Mouse (Mus musculus) MEL (cell line): Measurements from ENCODE around the gene Pjvk. TPM values are rescaled to one million over a fixed set of nuclear protein-coding genes. Genes with fewer than 3 reads are reported as not detected.

Experiments used
- DNase-seq: peaks from one replicate; pipeline ENCODE4 v3.0.0; 2011; ENCODE audit warnings: low read depth, low spot score
- H3K27ac ChIP-seq: 2 replicates; pipeline ENCODE4 v1.5.1; 2012; ENCODE audit warnings: low read depth, mild to moderate bottlenecking, control low read depth, low read length, moderate library complexity; ENCODE audit not compliant: control insufficient read depth
- H3K27me3 ChIP-seq, 2 experiments: fragments of 150-350 bp in 1 of 2; sonication (generic) in 1 of 2; 2 replicates each; pipeline ENCODE4 v1.6.1; 2012; ENCODE audit warnings: low read length in 2 of 2, mild to moderate bottlenecking in 2 of 2, improper control_type of control experiment in 1 of 2, moderate library complexity in 1 of 2; ENCODE audit not compliant: insufficient read depth in 2 of 2, control insufficient read depth in 1 of 2
- H3K36me3 ChIP-seq, 2 experiments: 2 replicates each; pipeline ENCODE4 v1.6.1; 2012 to 2014; ENCODE audit warnings: low read length in 2 of 2, improper control_type of control experiment in 1 of 2, inconsistent platforms in 1 of 2, mild to moderate bottlenecking in 1 of 2; ENCODE audit not compliant: insufficient read depth in 2 of 2, control insufficient read depth in 1 of 2
- H3K4me1 ChIP-seq, 2 experiments: fragments of 150-350 bp in 1 of 2; sonication (generic) in 1 of 2; 2 replicates each; pipeline ENCODE4 v1.6.1; 2012; ENCODE audit warnings: low read length in 2 of 2, improper control_type of control experiment in 1 of 2, mild to moderate bottlenecking in 1 of 2; ENCODE audit not compliant: insufficient read depth in 2 of 2, control insufficient read depth in 1 of 2
- H3K4me3 ChIP-seq, 2 experiments: fragments of 150-350 bp in 1 of 2; sonication (generic) in 1 of 2; 2 replicates each; pipeline ENCODE4 v1.5.1; 2012; ENCODE audit warnings: low read depth in 2 of 2, low read length in 2 of 2, mild to moderate bottlenecking in 2 of 2, moderate library complexity in 2 of 2, control low read depth in 1 of 2, improper control_type of control experiment in 1 of 2; ENCODE audit not compliant: control insufficient read depth in 1 of 2, insufficient read depth in 1 of 2
- H3K79me2 ChIP-seq: 2 replicates; pipeline ENCODE4 v1.6.1; 2012; ENCODE audit warnings: mild to moderate bottlenecking, low read length, moderate library complexity; ENCODE audit not compliant: control insufficient read depth, poor library complexity, insufficient read depth
- H3K9ac ChIP-seq: 2 replicates; pipeline ENCODE4 v1.6.1; 2012; ENCODE audit warnings: low read depth, mild to moderate bottlenecking, control low read depth, low read length, moderate library complexity; ENCODE audit not compliant: control insufficient read depth, poor library complexity, severe bottlenecking
- H3K9me3 ChIP-seq: fragments of 150-350 bp; sonication (generic); replicated peaks from 2 replicates; pipeline ENCODE4 v1.6.1; 2012; ENCODE audit warnings: mild to moderate bottlenecking, low read length, improper control_type of control experiment, moderate library complexity; ENCODE audit not compliant: insufficient read depth
- EP300 ChIP-seq, 2 experiments: IDR thresholded peaks; 2 replicates each; pipeline ENCODE4 v1.6.1; 2011; ENCODE audit warnings: improper control_type of control experiment in 2 of 2, low read length in 2 of 2, low read depth in 1 of 2, mild to moderate bottlenecking in 1 of 2
- ETS1 ChIP-seq: IDR thresholded peaks from 2 replicates; pipeline ENCODE4 v1.6.1; 2012; ENCODE audit warnings: low read depth, mild to moderate bottlenecking, inconsistent platforms, low read length, improper control_type of control experiment, moderate library complexity
- GABPA ChIP-seq: IDR thresholded peaks from 2 replicates; pipeline ENCODE4 v1.6.1; 2012; ENCODE audit warnings: low read depth, mild to moderate bottlenecking, inconsistent platforms, low read length, improper control_type of control experiment, moderate library complexity
- GATA1 ChIP-seq: IDR thresholded peaks from 2 replicates; pipeline ENCODE4 v1.6.1; 2011; ENCODE audit warnings: low read depth, low read length, improper control_type of control experiment
- HCFC1 ChIP-seq: IDR thresholded peaks from 2 replicates; pipeline ENCODE4 v1.6.1; 2012; ENCODE audit warnings: low read depth, mild to moderate bottlenecking, inconsistent platforms, low read length, improper control_type of control experiment, moderate library complexity
- MXI1 ChIP-seq: IDR thresholded peaks from 2 replicates; pipeline ENCODE4 v1.6.1; 2011; ENCODE audit warnings: mild to moderate bottlenecking, low read depth, low read length, improper control_type of control experiment
- MYC ChIP-seq: IDR thresholded peaks from 2 replicates; pipeline ENCODE4 v1.6.1; 2011; ENCODE audit warnings: low read depth, mild to moderate bottlenecking, low read length, improper control_type of control experiment, moderate library complexity
- NRF1 ChIP-seq: IDR thresholded peaks from 2 replicates; pipeline ENCODE4 v1.6.1; 2014; ENCODE audit warnings: low read depth, mild to moderate bottlenecking, inconsistent platforms, low read length, improper control_type of control experiment, moderate library complexity; ENCODE audit not compliant: poor library complexity, insufficient read depth, severe bottlenecking
- POLR2A ChIP-seq, 2 experiments: IDR thresholded peaks; 2 replicates each; pipeline ENCODE4 v1.6.1; 2011 to 2012; ENCODE audit warnings: low read length in 2 of 2, mild to moderate bottlenecking in 2 of 2, control low read depth in 1 of 2, improper control_type of control experiment in 1 of 2, low read depth in 1 of 2, moderate library complexity in 1 of 2; ENCODE audit not compliant: control insufficient read depth in 1 of 2, insufficient read depth in 1 of 2, poor library complexity in 1 of 2
- RAD21 ChIP-seq: IDR thresholded peaks from 2 replicates; pipeline ENCODE4 v1.6.1; 2011; ENCODE audit warnings: mild to moderate bottlenecking, low read depth, low read length, improper control_type of control experiment
- SIN3A ChIP-seq: IDR thresholded peaks from 2 replicates; pipeline ENCODE4 v1.6.1; 2012; ENCODE audit warnings: low read length, improper control_type of control experiment, inconsistent platforms
- TAL1 ChIP-seq: IDR thresholded peaks from 2 replicates; pipeline ENCODE4 v1.6.1; 2012; ENCODE audit warnings: mild to moderate bottlenecking, inconsistent platforms, low read length, moderate library complexity, mixed read lengths
- TCF12 ChIP-seq: IDR thresholded peaks from 2 replicates; pipeline ENCODE4 v1.6.1; 2014; ENCODE audit warnings: low read depth, mild to moderate bottlenecking, inconsistent platforms, low read length, improper control_type of control experiment, moderate library complexity
- USF1 ChIP-seq: IDR thresholded peaks from 2 replicates; pipeline ENCODE4 v1.6.1; 2014; ENCODE audit warnings: low read depth, mild to moderate bottlenecking, inconsistent platforms, low read length, improper control_type of control experiment, moderate library complexity
- ZC3H11A ChIP-seq: IDR thresholded peaks from 2 replicates; pipeline ENCODE4 v1.6.1; 2012; ENCODE audit warnings: low read depth, mild to moderate bottlenecking, inconsistent platforms, low read length, improper control_type of control experiment
- ZKSCAN1 ChIP-seq: IDR thresholded peaks from 2 replicates; pipeline ENCODE4 v1.6.1; 2012; ENCODE audit warnings: low read depth, mild to moderate bottlenecking, inconsistent platforms, low read length, improper control_type of control experiment, moderate library complexity
- ZNF384 ChIP-seq: IDR thresholded peaks from 2 replicates; pipeline ENCODE4 v1.6.1; 2012; ENCODE audit warnings: low read depth, mild to moderate bottlenecking, inconsistent platforms, low read length, improper control_type of control experiment
- polyA plus RNA-seq, 2 experiments: library from polyadenylated mRNA; stranded (reverse) in 1 of 2; unstranded in 1 of 2; fragments of >175 nt in 1 of 2; fragments of >200 nt in 1 of 2; gene quantifications; 2 replicates each; pipeline versions ENCODE4 v1.2.1 to v1.2.4; 2012; ENCODE audit warnings: low replicate concordance in 2 of 2, low read depth in 1 of 2; ENCODE audit not compliant: insufficient read length in 2 of 2, insufficient read depth in 1 of 2, missing spikeins in 1 of 2
- total RNA-seq: library from RNA; depleted of rRNA; stranded (reverse); fragments of 300-350 nt; gene quantifications from 2 replicates; pipeline ENCODE4 v1.2.3, GENCODE M21; 2012

Pjvk gene
- total and polyA plus RNA-seq, 3 experiments: 0.07 TPM; not detected in 2

GRCm38 (mm10) chr2:76639637-76640036, 8.6 kb upstream of the Pjvk start:
- Histone ChIP-seq H3K4me1 (no peaks in the 10 kb centered on the region; a peak in 1 of 4 replicates), H3K9ac (no peak overlapping the region), H3K27ac (no peak overlapping the region), H3K36me3 (peaks cover 0 to 7% of the 10 kb centered on the region in 2 experiments; a peak in 3 of 4 replicates), H3K27me3 (no peaks in the 10 kb centered on the region), H3K9me3 (no peaks in the 10 kb centered on the region), H3K4me3 (no peak overlapping the region), H3K79me2 (no peaks in the 10 kb centered on the region)
- DNase-seq: no peak
- no peak for TF ChIP-seq MXI1
- no peak for TF ChIP-seq SIN3A
- TF ChIP-seq NRF1: no peak
- TF ChIP-seq ZNF384: no peak
- no peak for TF ChIP-seq RAD21

- Histone ChIP-seq H3K79me2 (no peaks in the 10 kb centered on the region), H3K4me3 (no peak overlapping the region), H3K4me1 (peaks cover 5 to 9% of the 10 kb centered on the region in 2 experiments), H3K27ac (peak overlapping the region; percentile 28; the same call in 1 of the 2 replicates), H3K27me3 (no peaks in the 10 kb centered on the region), H3K36me3 (peaks cover 0 to 13% of the 10 kb centered on the region in 2 experiments; a peak in 3 of 4 replicates), H3K9me3 (no peaks in the 10 kb centered on the region), H3K9ac (no peak overlapping the region)
- DNase-seq: peak; percentile 46
- TF ChIP-seq GATA1 (peak; percentile 49; the same call in 1 of the 2 replicates), GABPA (no peak), ZNF384 (no peak), POLR2A (IDR thresholded peaks at IDR 0.05; ENCODE audit: control insufficient read depth in 1 of 2, insufficient read depth in 1 of 2, low read depth in 1 of 2, low read length in 2 of 2, poor library complexity in 1 of 2) (no peak), ZKSCAN1 (no peak), TAL1 (peak; percentile 81), SIN3A (no peak), HCFC1 (no peak), ETS1 (peak; percentile 52; the same call in 1 of the 2 replicates), USF1 (no peak), EP300 (IDR thresholded peaks at IDR 0.05; ENCODE audit: low read depth in 1 of 2, low read length in 2 of 2) (peak; percentile 76 to 79), MYC (no peak), ZC3H11A (no peak), TCF12 (peak; percentile 61; the same call in 1 of the 2 replicates)
Measured at GRCm38 (mm10) chr2:76643801-76644200, 4.5 kb upstream of the Pjvk start.
